Mouse (Mus musculus): ENCODE data around the gene Pdcd2.
"Not testable (repeated sequence)": the region's sequence is repeated elsewhere in the genome, so short reads cannot be mapped to it uniquely, and the experiment has no call there.

Pdcd2 gene

GRCm38 (mm10) chr17:15526986-15527810 is at the start of gene Pdcd2:
Pdcd2 (minus strand) TSS chr17:15527301.
- DNase-seq (ENCODE audit: low spot score): peak; percentile 93

GRCm38 (mm10) chr17:15575056-15575455 is 48.0 kb upstream of the Pdcd2 start:
- DNase-seq (ENCODE audit: low spot score): no peak

GRCm38 (mm10) chr17:15566908-15567307 is 39.8 kb upstream of the Pdcd2 start:
- DNase-seq (ENCODE audit: low spot score): no peak

- no peak for DNase-seq (ENCODE audit: low spot score)
These were observed 37.8 kb upstream of the Pdcd2 start for GRCm38 (mm10) chr17:15564928-15565300.

GRCm38 (mm10) chr17:15564014-15564927 is 37.2 kb upstream of the Pdcd2 start, which contains the start of gene Prdm9:
Prdm9 (minus strand) TSS chr17:15564354.
- DNase-seq (ENCODE audit: low spot score): peak; percentile 98

- no peak for DNase-seq (ENCODE audit: low spot score)
These were observed 32.8 kb upstream of the Pdcd2 start for GRCm38 (mm10) chr17:15559946-15560345.

GRCm38 (mm10) chr17:15549713-15550112 is 22.6 kb upstream of the Pdcd2 start:
- no peak for DNase-seq (ENCODE audit: low spot score)

- DNase-seq (ENCODE audit: low spot score): no peak
These were observed 19.3 kb upstream of the Pdcd2 start for GRCm38 (mm10) chr17:15546440-15546839.

- DNase-seq (ENCODE audit: low spot score): not testable (repeated sequence)
These were observed 16.8 kb upstream of the Pdcd2 start for GRCm38 (mm10) chr17:15543868-15544267.

GRCm38 (mm10) chr17:15540309-15540708 is 13.2 kb upstream of the Pdcd2 start:
- no peak for DNase-seq (ENCODE audit: low spot score)

- DNase-seq (ENCODE audit: low spot score): no peak
These were observed 9.4 kb upstream of the Pdcd2 start for GRCm38 (mm10) chr17:15536457-15536904.

GRCm38 (mm10) chr17:15535943-15536342 is 8.8 kb upstream of the Pdcd2 start:
- no peak for DNase-seq (ENCODE audit: low spot score)

GRCm38 (mm10) chr17:15535162-15535800 is 8.2 kb upstream of the Pdcd2 start:
- DNase-seq (ENCODE audit: low spot score): no peak

- DNase-seq (ENCODE audit: low spot score): no peak
These were observed 3.0 kb upstream of the Pdcd2 start for GRCm38 (mm10) chr17:15530141-15530540.

GRCm38 (mm10) chr17:15528887-15529286 is 1.8 kb upstream of the Pdcd2 start:
- DNase-seq (ENCODE audit: low spot score): no peak

- no peak for DNase-seq (ENCODE audit: low spot score)
These were observed 673 bp upstream of the Pdcd2 start for GRCm38 (mm10) chr17:15527811-15528136.

- DNase-seq (ENCODE audit: low spot score): no peak
These were observed 797 bp downstream of the Pdcd2 start for GRCm38 (mm10) chr17:15526304-15526703.

- no peak for DNase-seq (ENCODE audit: low spot score)
These were observed 8.3 kb downstream of the Pdcd2 start for GRCm38 (mm10) chr17:15518766-15519165.

GRCm38 (mm10) chr17:15518186-15518585 is 8.9 kb downstream of the Pdcd2 start:
- DNase-seq (ENCODE audit: low spot score): no peak

- DNase-seq (ENCODE audit: low spot score): no peak
These were observed 9.3 kb downstream of the Pdcd2 start for GRCm38 (mm10) chr17:15517776-15518175.

GRCm38 (mm10) chr17:15510694-15511093 is 16.4 kb downstream of the Pdcd2 start:
- DNase-seq (ENCODE audit: low spot score): no peak

- peak; percentile 93 for DNase-seq (ENCODE audit: low spot score)
These were observed 27.3 kb downstream of the Pdcd2 start, which contains the start of the genes Psmb1 and Tbp for GRCm38 (mm10) chr17:15499656-15500394. Psmb1 (minus strand) TSS chr17:15499751. Tbp (plus strand) TSS chr17:15499888.

Data from spleen, adult 12 weeks (tissue).